Mouse (Mus musculus): ENCODE results near the gene Sgk1. TPM values are rescaled to one million over a fixed set of nuclear protein-coding genes. Genes with fewer than 3 reads are reported as not detected.

Sgk1 gene
- polyA plus RNA-seq, 1 experiment from 2014 or later = 34.9 TPM

DNA sequence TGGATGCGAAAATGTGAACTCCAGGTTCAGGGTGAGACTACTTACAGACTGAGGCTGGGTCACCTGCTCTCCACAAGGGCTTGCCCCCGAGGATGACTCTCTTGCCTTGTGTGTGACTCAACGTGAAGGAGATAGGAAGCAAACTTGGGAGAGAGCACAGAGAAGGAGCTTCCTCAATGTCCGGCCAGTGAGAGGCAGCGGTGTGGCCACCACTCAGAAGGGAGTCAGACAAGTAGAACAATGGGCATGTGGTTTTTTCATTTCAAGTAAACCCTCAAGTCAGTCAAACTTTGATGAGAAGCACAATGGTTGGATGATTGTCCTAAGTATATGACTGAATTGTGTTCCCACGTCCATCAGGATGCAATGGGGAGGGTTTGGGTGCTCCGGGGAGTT lies 36.8 kb downstream of the Sgk1 start:
- Histone ChIP-seq H3K4me1 (peaks cover 20% of the 10 kb centered on the region), H3K4me2 (no peak overlapping the region), H3K4me3 (replicated peaks) (no peak overlapping the region), H3K27me3 (replicated peaks) (no peaks in the 10 kb centered on the region), H3K36me3 (no peaks in the 10 kb centered on the region), H3K9me3 (replicated peaks) (no peaks in the 10 kb centered on the region), H3K27ac (replicated peaks) (no peak overlapping the region), H3K9ac (replicated peaks) (no peak overlapping the region)
- no peak for ATAC-seq (ENCODE audit: low FRiP score)
- 90% methylated on average over 7 of the region's 7 CpGs for WGBS

DNA sequence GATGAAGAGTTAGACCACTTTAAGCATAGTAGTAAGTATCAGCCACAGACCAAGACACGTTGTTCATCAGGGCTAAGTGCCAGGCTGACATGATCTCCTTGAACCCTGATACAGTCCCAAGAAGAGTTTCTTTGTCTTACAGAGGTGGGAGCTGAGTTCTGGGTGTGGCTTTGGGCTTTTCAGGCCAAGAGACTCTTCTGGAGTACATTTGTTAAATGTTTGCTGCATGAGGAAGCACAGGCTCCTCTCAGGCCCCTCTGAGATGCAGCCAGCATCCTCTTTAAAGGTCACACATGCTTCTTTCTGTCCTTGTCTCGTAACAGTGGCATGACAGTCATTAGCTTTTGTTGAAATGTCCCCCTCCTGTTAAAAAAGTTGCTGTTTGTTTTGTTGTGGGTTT lies 38.6 kb downstream of the Sgk1 start:
- ATAC-seq (ENCODE audit: low FRiP score) = no peak
- no peaks in the 10 kb centered on the region for H3K9me3 ChIP-seq (replicated peaks)
- H3K4me3 ChIP-seq (replicated peaks) = no peak overlapping the region
- H3K27ac ChIP-seq (replicated peaks) = no peak overlapping the region
- no peaks in the 10 kb centered on the region for H3K36me3 ChIP-seq
- 58% methylated on average over 2 of the region's 2 CpGs for WGBS
- no peak overlapping the region for H3K9ac ChIP-seq (replicated peaks)
- no peaks in the 10 kb centered on the region for H3K27me3 ChIP-seq (replicated peaks)
- peaks cover 28% of the 10 kb centered on the region for H3K4me1 ChIP-seq
- no peak overlapping the region for H3K4me2 ChIP-seq

DNA sequence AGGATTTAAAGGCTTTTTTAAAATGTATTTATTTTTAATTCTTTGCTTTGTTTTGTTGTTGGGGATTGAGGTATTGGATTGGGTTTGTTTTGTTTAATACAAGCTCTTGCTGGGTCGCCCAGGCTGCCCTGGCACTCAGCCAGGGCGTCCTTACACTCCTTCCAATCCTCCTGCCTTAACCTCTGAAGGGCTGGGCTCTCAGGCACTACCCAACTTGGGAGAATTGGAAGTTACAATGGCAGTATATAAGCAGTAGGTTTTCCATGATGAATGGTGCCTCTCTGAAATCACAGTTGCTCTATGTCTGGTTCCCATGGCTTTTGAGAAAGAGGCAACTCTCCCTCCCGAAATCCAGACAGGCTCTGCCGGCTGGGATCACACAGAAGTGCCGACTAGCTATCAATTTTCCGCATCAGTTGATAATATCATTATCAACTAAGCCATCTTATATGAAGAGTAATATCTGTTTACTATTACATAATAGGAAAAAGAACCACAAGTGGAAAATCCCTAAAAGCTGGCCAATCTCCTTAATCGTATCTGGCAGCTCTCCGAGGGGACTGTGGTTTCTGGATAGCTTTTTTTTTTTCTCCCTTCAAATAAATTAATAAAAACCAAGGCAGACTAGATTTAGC lies 40.8 kb downstream of the Sgk1 start:
- Histone ChIP-seq H3K27ac (replicated peaks) (peak overlapping the region; percentile 83), H3K4me3 (replicated peaks) (peak overlapping the region; percentile 22; the same call in 1 of the 2 replicates), H3K27me3 (replicated peaks) (no peaks in the 10 kb centered on the region), H3K4me2 (peak overlapping the region; percentile 53), H3K4me1 (peaks cover 28% of the 10 kb centered on the region), H3K9me3 (replicated peaks) (no peaks in the 10 kb centered on the region), H3K9ac (replicated peaks) (no peak overlapping the region), H3K36me3 (no peaks in the 10 kb centered on the region)
- ATAC-seq (ENCODE audit: low FRiP score) = 0 out of 2 replicates have a peak, but pooled peaks have one; percentile 12
- WGBS = 38% methylated on average over 8 of the region's 8 CpGs

DNA sequence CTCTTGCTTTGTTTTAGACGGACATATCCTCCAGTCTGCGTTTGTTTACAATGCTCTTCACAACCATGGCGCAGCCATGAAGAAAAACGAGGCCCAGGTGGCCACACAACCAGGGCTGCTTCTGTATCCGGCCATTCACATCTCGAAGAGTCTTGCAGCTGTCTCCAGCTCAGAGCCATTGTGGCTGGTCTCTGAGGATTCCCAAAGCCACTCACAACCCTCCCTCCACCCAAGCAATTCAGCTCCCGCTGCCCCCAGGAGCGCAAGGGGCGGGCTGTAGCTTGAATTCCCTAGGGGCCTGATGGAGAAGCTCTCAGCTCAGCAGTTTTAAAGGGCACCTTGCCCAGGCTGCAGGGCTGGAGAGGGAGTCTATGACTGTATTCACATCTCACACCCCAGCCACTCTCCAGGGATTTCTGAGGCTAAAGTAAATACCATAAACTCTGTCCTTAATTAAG lies 41.5 kb downstream of the Sgk1 start:
- H3K27ac ChIP-seq (replicated peaks) = peak overlapping the region; percentile 83
- peaks cover 28% of the 10 kb centered on the region for H3K4me1 ChIP-seq
- H3K4me2 ChIP-seq = peak overlapping the region; percentile 53
- ATAC-seq (ENCODE audit: low FRiP score) = peak; percentile 89
- WGBS = 2% methylated on average over 9 of the region's 9 CpGs
- H3K36me3 ChIP-seq = no peaks in the 10 kb centered on the region
- no peaks in the 10 kb centered on the region for H3K27me3 ChIP-seq (replicated peaks)
- H3K4me3 ChIP-seq (replicated peaks) = peak overlapping the region; percentile 22
- no peak overlapping the region; the same call in 1 of the 2 replicates for H3K9ac ChIP-seq (replicated peaks)
- no peaks in the 10 kb centered on the region for H3K9me3 ChIP-seq (replicated peaks)

DNA sequence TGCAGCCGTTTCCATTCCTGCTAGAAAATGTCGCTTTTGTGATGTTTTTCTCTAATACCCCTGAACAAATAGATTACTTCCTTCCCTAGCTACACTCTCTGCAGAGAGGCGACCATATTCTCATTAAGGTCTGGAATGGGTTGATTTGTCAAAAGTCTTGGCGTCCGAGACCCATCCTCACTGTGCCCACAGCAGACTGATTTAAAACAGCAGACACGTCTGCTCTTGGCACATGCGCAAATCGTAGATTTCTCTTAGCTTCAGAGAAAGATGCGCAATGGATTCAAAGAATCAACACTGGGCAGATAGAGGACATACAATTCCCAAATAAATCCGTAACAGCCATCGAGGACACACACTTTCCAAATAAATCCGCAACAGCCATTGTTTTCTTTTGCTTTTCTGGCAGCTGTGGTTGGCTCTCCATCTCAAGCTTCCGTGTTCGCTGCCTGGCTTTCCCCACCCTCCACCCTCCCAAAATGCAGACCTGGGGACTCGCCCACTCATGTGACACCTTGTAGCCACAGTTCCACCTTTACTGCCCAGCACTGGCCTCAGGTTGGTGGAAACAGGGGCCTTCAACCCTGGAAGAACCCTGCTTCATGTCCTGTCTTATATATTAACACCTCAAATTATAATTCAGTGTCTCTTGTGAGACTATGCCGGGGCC lies 42.2 kb downstream of the Sgk1 start:
- Histone ChIP-seq H3K36me3 (no peaks in the 10 kb centered on the region), H3K9me3 (replicated peaks) (no peaks in the 10 kb centered on the region), H3K9ac (replicated peaks) (no peak overlapping the region), H3K4me1 (peaks cover 28% of the 10 kb centered on the region), H3K27ac (replicated peaks) (peak overlapping the region; percentile 83), H3K27me3 (replicated peaks) (no peaks in the 10 kb centered on the region), H3K4me2 (peak overlapping the region; percentile 53), H3K4me3 (replicated peaks) (0 out of 2 replicates have a peak overlapping the region, but pooled peaks have one; percentile 22)
- 50% methylated on average over 16 of the region's 16 CpGs for WGBS
- peak; percentile 74 for ATAC-seq (ENCODE audit: low FRiP score)

DNA sequence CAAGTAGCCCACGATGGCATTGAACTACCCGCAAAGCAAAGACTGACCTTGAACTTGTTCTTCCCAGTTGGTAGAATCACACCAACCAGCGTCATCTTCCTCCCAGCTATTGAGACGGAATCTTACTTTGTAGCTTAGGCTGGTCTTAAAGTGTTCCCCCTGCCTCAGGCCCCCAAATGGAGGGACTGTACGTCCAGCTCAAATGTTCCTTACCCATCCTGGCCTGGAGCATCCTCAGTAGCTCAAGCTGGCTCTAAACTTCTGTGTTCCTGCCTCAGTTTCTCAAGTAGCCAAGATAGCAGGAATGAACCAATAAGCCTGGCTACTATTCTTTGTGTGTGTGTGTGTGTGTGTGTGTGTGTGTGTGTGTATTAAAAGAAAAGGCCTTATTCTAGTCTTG lies 45.0 kb downstream of the Sgk1 start:
- no peak overlapping the region for H3K9ac ChIP-seq (replicated peaks)
- no peak overlapping the region for H3K4me3 ChIP-seq (replicated peaks)
- no peaks in the 10 kb centered on the region for H3K27me3 ChIP-seq (replicated peaks)
- no peak overlapping the region for H3K4me2 ChIP-seq
- no peaks in the 10 kb centered on the region for H3K9me3 ChIP-seq (replicated peaks)
- ATAC-seq (ENCODE audit: low FRiP score) = no peak
- no peak overlapping the region for H3K27ac ChIP-seq (replicated peaks)
- no peaks in the 10 kb centered on the region for H3K36me3 ChIP-seq
- WGBS = 91% methylated on average over 5 of the region's 5 CpGs
- peaks cover 24% of the 10 kb centered on the region for H3K4me1 ChIP-seq

DNA sequence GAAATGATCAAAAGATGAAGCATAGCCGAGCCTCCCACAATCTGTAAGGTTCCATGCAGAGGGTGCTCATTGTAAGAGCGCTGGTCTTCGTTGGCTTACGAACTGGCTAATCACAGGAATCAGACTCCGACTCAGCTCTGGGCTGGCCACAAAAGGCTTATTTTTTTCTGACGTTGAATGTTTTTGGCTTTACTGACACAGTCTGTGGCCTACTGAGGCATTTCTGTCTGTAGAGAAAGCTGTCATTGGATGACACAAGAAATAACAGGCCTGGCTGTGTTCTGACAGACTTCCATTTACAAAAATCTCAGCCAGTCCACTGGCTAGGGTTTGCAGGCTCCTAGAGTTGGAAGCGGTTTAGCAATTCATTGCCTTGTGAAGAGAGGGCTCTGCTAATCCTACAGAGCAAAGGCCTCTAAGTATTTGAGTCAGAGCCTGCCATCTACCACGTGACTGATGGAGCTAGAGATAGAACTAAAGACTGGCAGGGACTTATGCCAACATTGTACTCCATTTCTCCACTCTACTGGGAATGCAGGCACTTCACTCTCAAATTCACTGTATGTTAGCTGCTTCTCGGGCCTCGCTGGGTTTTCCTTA lies 48.9 kb downstream of the Sgk1 start:
- ATAC-seq (ENCODE audit: low FRiP score) = no peak
- no peak overlapping the region for H3K27ac ChIP-seq (replicated peaks)
- 85% methylated on average over 10 of the region's 10 CpGs for WGBS
- H3K4me2 ChIP-seq = no peak overlapping the region
- H3K4me3 ChIP-seq (replicated peaks) = no peak overlapping the region
- no peaks in the 10 kb centered on the region for H3K9me3 ChIP-seq (replicated peaks)
- H3K9ac ChIP-seq (replicated peaks) = no peak overlapping the region
- H3K27me3 ChIP-seq (replicated peaks) = no peaks in the 10 kb centered on the region
- H3K36me3 ChIP-seq = no peaks in the 10 kb centered on the region
- no peaks in the 10 kb centered on the region for H3K4me1 ChIP-seq

DNA sequence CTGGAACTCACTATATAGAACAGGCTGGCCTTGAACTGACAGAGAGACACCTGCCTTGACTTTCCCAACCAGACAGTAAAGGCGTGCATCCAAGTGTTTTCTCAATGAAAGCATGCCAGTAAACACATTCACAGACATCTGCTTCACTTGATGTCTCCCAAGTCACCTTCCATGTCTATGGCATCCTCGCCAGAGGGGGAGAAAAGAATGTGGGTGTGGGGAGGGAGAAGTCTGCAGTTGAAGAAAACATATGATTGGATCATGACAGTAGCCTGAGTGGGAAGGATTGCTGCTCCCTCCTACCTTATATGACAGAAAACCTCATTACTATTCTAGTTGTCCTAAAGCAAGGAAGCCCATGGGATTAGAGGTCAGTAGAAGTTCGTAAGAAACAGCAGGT lies 50.8 kb downstream of the Sgk1 start:
- Histone ChIP-seq H3K27ac (replicated peaks) (no peak overlapping the region), H3K4me3 (replicated peaks) (no peak overlapping the region), H3K36me3 (no peaks in the 10 kb centered on the region), H3K4me2 (no peak overlapping the region), H3K4me1 (peaks cover 12% of the 10 kb centered on the region), H3K27me3 (replicated peaks) (no peaks in the 10 kb centered on the region), H3K9me3 (replicated peaks) (no peaks in the 10 kb centered on the region), H3K9ac (replicated peaks) (no peak overlapping the region)
- ATAC-seq (ENCODE audit: low FRiP score) = no peak
- WGBS = 79% methylated on average over 3 of the region's 3 CpGs

DNA sequence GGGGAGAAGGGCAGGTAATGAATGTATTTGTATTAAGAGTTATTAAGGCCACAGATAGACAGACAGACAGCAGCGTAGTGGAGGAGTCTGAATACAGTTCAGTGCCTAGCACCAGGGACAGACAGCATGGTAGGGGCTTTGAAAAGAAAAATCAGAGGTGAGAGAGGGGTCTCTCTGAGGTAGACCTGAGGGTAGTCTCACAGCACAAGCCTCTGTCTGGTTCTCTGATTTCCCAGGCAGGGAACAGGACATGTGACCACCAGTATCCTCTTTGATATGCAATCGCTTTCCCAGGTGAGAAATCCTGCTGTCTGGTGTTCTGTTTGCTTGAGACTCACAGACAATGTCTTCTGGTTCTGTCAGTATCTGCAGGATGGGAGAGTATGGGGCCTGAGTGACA lies 52.8 kb downstream of the Sgk1 start:
- Histone ChIP-seq H3K9me3 (replicated peaks) (no peaks in the 10 kb centered on the region), H3K4me2 (no peak overlapping the region), H3K27me3 (replicated peaks) (no peaks in the 10 kb centered on the region), H3K9ac (replicated peaks) (no peak overlapping the region), H3K27ac (replicated peaks) (no peak overlapping the region), H3K36me3 (no peaks in the 10 kb centered on the region), H3K4me1 (peaks cover 12% of the 10 kb centered on the region), H3K4me3 (replicated peaks) (no peak overlapping the region)
- WGBS = 87% methylated on average over 2 of the region's 2 CpGs
- no peak for ATAC-seq (ENCODE audit: low FRiP score)

DNA sequence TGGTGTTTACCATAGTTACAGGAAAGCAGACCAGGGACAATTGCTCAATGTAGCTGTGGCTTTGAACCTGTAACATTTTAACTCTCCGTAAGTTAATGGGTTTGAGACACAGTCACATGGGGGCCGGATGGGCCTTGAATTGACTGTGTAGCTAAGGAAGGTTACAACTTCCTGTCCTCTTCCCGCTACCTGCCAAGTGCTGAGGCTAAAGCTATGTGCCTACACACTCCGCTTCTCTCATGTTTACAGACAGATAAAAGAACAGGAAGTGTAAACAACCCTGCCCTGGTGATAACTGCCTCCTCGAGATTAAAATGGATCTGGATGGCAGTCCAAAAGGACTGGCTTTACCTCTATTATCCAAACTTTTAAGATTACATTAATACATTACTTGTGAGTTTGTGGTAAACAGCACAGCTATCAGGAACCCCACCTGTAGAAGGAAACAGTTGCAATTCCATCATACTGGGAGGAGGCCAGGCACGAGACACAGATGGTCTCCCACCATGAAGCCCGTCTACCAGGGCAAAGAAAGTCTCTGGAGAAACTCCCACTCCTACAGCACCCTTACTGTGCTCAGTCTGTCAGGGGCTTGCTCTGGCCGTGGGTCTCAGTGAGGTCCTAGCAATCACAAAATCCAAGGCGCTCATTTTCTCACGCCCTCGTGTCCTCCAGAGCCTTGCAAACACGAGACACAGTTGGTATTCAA lies 54.7 kb downstream of the Sgk1 start:
- peak; percentile 34 for ATAC-seq (ENCODE audit: low FRiP score)
- H3K27ac ChIP-seq (replicated peaks) = no peak overlapping the region

DNA sequence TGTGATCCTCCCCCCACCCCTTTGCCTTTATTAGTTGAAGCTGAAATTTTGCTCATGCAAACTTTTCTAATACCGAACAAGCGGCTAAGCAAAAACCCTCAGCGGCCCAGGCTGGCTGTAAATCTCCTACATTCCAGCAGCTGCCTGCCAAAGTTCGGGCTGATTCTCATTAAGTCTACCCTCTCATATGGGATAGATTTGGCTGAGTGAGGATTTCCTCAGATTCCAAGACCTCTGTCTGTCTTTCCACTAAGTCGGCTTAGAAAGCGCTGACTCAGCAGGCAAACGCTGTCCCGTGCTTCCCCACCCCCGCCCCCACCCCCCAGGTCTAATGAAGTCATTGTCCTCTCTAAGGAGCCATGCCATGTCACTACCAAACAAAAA lies 55.2 kb downstream of the Sgk1 start:
- H3K9ac ChIP-seq (replicated peaks) = no peak overlapping the region
- H3K9me3 ChIP-seq (replicated peaks) = no peaks in the 10 kb centered on the region
- no peak overlapping the region for H3K4me2 ChIP-seq
- no peaks in the 10 kb centered on the region for H3K27me3 ChIP-seq (replicated peaks)
- ATAC-seq (ENCODE audit: low FRiP score) = peak; percentile 25; the same call in 1 of the 2 replicates
- H3K4me1 ChIP-seq = peaks cover 12% of the 10 kb centered on the region
- no peaks in the 10 kb centered on the region for H3K36me3 ChIP-seq
- H3K4me3 ChIP-seq (replicated peaks) = no peak overlapping the region
- H3K27ac ChIP-seq (replicated peaks) = no peak overlapping the region
- 22% methylated on average over 9 of the region's 9 CpGs for WGBS

More for the DNA sequence above, 54.7 kb downstream of the Sgk1 start:
- no peaks in the 10 kb centered on the region for H3K36me3 ChIP-seq
- no peak overlapping the region for H3K9ac ChIP-seq (replicated peaks)
- H3K4me3 ChIP-seq (replicated peaks) = no peak overlapping the region
- H3K27me3 ChIP-seq (replicated peaks) = no peaks in the 10 kb centered on the region
- WGBS = 63% methylated on average over 12 of the region's 12 CpGs
- H3K4me2 ChIP-seq = no peak overlapping the region
- H3K4me1 ChIP-seq = peaks cover 12% of the 10 kb centered on the region
- no peaks in the 10 kb centered on the region for H3K9me3 ChIP-seq (replicated peaks)
